Mouse (Mus musculus) small intestine, adult 2 months (tissue): ENCODE measurements around the gene Mark3.

ENCODE experiments used
- CTCF ChIP-seq: fragments of 200-500 bp; IDR thresholded peaks from 2 replicates; pipeline ENCODE4 v1.5.1; 2012; ENCODE audit warnings: low read depth, mild to moderate bottlenecking, control low read depth, inconsistent platforms, low read length, moderate library complexity, mixed read lengths; ENCODE audit not compliant: insufficient replicate concordance, insufficient read length; ENCODE audit errors: extremely low read depth
- POLR2A ChIP-seq: fragments of 200-500 bp; IDR thresholded peaks from 2 replicates; pipeline ENCODE4 v1.6.1; 2012; ENCODE audit warnings: low read depth, mild to moderate bottlenecking, control low read depth, inconsistent platforms, low read length, moderate library complexity

DNA sequence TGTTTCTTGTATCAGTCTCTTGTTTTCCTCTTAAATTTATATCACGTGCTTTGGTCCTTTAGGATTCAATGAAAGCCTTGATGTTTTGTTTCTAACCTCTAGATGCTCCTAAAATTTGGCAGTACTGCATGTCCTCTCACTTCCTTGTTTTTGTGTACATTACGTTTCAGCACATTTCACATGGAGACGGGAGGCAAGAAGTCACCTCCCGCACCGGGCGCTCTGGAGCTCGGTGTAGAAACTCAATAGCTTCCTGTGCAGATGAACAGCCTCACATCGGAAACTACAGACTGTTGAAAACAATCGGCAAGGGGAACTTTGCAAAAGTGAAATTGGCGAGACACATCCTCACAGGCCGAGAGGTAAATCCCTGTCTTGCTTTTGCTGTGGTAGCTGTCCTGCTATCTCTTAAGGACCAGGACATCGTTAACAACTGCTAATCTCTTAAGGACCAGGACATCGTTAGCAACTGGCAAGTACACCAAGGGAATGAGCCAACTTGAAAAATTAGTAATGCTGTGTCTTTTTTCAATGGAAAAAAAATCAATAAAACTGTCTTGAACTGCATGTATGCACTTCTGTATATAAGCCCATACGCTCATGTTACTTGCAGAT is 18.2 kb downstream of the Mark3 start:
- no peak for TF ChIP-seq CTCF
- no peak for TF ChIP-seq POLR2A
